Mouse (Mus musculus) ES-Bruce4 (cell line): ENCODE measurements around the gene Opa1. TPM values are rescaled to one million over a fixed set of nuclear protein-coding genes. Genes with fewer than 3 reads are reported as not detected.

Source experiments
- H3K27ac ChIP-seq: 2 replicates; pipeline ENCODE4 v1.5.1; 2012; ENCODE audit warnings: low read length, inconsistent platforms; ENCODE audit not compliant: insufficient read depth
- H3K27me3 ChIP-seq: 2 replicates; pipeline ENCODE4 v1.6.1; 2012; ENCODE audit warnings: mild to moderate bottlenecking, low read length, inconsistent platforms; ENCODE audit not compliant: control insufficient read depth, poor library complexity, insufficient read depth, severe bottlenecking
- H3K36me3 ChIP-seq: 2 replicates; pipeline ENCODE4 v1.6.1; 2012; ENCODE audit warnings: inconsistent platforms, mild to moderate bottlenecking, low read length, moderate library complexity; ENCODE audit not compliant: control insufficient read depth, poor library complexity, insufficient read depth, severe bottlenecking
- H3K4me1 ChIP-seq: one replicate; pipeline ENCODE4 v1.8.1; 2011; ENCODE audit warnings: low read length; ENCODE audit not compliant: control insufficient read depth, insufficient read depth
- H3K4me3 ChIP-seq: 2 replicates; pipeline ENCODE4 v1.5.1; 2011; ENCODE audit warnings: low read depth, mild to moderate bottlenecking, low read length
- H3K9ac ChIP-seq: 2 replicates; pipeline ENCODE4 v1.6.1; 2012; ENCODE audit warnings: low read depth, mild to moderate bottlenecking, inconsistent platforms; ENCODE audit not compliant: poor library complexity, severe bottlenecking
- H3K9me3 ChIP-seq: replicated peaks from 2 replicates; pipeline ENCODE4 v1.6.1; 2012; ENCODE audit warnings: mild to moderate bottlenecking, low read length, inconsistent platforms; ENCODE audit not compliant: control insufficient read depth, poor library complexity, insufficient read depth, severe bottlenecking
- CTCF ChIP-seq: IDR thresholded peaks from one replicate; pipeline ENCODE4 v1.8.1; 2011; ENCODE audit warnings: low read depth, low read length
- EP300 ChIP-seq: IDR thresholded peaks from 2 replicates; pipeline ENCODE4 v1.6.1; 2011; ENCODE audit warnings: low read depth, low read length; ENCODE audit not compliant: insufficient read depth
- POLR2A ChIP-seq: IDR thresholded peaks from one replicate; pipeline ENCODE4 v1.8.1; 2011; ENCODE audit warnings: low read length; ENCODE audit not compliant: insufficient read depth
- polyA plus RNA-seq: library from polyadenylated mRNA; stranded (reverse); fragments of >200 nt; gene quantifications from 2 replicates; pipeline ENCODE4 v1.2.4, GENCODE M21; 2011; ENCODE audit warnings: low read depth; ENCODE audit not compliant: missing spikeins, insufficient read depth, insufficient read length

Opa1 gene
- polyA plus RNA-seq, 1 experiment: 60.7 TPM

GRCm38 (mm10) chr16:29579787-29580176, 648 bp downstream of the Opa1 start:
- Histone ChIP-seq H3K27me3 (no peaks in the 10 kb centered on the region), H3K4me1 (no peaks in the 10 kb centered on the region), H3K36me3 (no peaks in the 10 kb centered on the region), H3K27ac (no peak overlapping the region), H3K9me3 (no peaks in the 10 kb centered on the region), H3K4me3 (peak overlapping the region; percentile 96), H3K9ac (peak overlapping the region; percentile 74)
- TF ChIP-seq CTCF (no peak), EP300 (no peak)

GRCm38 (mm10) chr16:29592171-29592570, 13.0 kb downstream of the Opa1 start:
- H3K9ac ChIP-seq: no peak overlapping the region
- TF ChIP-seq CTCF (no peak), POLR2A (no peak)
- peaks cover 14% of the 10 kb centered on the region for H3K36me3 ChIP-seq

DNA sequence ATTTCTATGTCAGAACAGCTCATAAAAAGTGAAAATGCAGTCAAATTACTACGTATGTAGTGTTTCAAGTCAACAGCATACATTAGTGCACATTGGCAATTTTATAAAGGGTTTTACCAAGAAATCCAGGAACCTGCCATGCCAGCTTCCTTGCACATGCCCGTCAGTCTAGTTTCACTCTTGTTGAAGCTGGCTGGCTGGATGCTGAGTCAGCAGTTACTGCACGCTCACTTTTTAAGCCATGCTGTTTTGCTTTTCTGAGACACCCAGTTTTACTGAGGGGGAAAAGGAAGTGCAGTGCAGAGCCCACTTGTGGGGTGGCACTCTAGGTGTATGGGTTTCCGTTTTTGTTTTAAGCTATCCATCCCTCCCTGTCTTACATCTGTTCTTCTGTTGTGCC, 18.0 kb downstream of the Opa1 start:
- H3K27me3 ChIP-seq: no peaks in the 10 kb centered on the region
- no peaks in the 10 kb centered on the region; the same call in 1 of the 2 replicates for H3K36me3 ChIP-seq
- no peaks in the 10 kb centered on the region for H3K9me3 ChIP-seq
- no peak for TF ChIP-seq EP300
- no peak for TF ChIP-seq POLR2A
- no peak for TF ChIP-seq CTCF
- no peak overlapping the region for H3K9ac ChIP-seq
- no peak overlapping the region for H3K27ac ChIP-seq
- no peaks in the 10 kb centered on the region for H3K4me1 ChIP-seq
- H3K4me3 ChIP-seq: no peak overlapping the region

More at GRCm38 (mm10) chr16:29592171-29592570, 13.0 kb downstream of the Opa1 start:
- Histone ChIP-seq H3K4me1 (no peaks in the 10 kb centered on the region), H3K4me3 (no peak overlapping the region), H3K27ac (no peak overlapping the region), H3K27me3 (no peaks in the 10 kb centered on the region), H3K9me3 (no peaks in the 10 kb centered on the region)

DNA sequence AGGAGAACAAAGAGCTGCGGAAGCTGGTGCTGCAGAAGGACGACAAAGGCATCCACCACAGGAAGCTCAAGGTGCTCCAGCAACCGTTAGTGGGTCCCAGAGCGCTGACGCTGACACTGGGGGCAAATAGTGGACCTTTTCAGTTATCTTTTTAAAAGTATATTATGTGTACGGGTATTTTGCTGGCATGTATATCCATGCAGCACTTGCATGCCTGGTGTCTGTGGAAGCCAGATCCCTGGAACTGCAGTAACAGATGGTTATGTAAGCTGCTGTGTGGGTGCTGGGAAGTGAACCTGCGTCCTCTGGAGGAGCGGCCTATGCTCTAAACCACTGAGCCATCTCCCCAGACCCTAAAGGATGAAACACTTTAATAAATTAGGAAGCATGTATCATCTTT, 26.4 kb downstream of the Opa1 start:
- Histone ChIP-seq H3K9ac (no peak overlapping the region), H3K27ac (no peak overlapping the region), H3K36me3 (peaks cover 13% of the 10 kb centered on the region), H3K27me3 (no peaks in the 10 kb centered on the region), H3K4me1 (no peaks in the 10 kb centered on the region), H3K4me3 (no peak overlapping the region), H3K9me3 (no peaks in the 10 kb centered on the region)
- no peak for TF ChIP-seq POLR2A
- no peak for TF ChIP-seq CTCF
- no peak for TF ChIP-seq EP300

DNA sequence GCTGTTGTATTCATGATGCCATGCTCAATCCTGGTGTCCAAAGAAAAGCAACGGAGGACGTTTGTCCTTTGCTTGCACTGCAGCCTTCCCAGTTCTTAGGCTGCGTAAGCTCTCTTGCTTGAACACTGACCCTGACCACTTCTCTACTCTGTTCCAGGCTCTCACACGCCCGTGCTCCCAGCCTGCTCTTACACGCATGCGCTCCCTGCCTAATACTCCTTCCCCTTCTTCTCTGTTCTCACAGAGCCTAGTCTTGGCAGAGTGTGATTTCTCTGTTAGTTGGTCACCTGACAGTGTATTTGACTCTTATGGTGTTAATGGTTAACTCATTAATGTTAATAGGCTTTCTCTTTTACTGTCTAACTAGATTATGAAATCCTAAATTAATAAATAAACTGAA, 28.0 kb downstream of the Opa1 start:
- no peaks in the 10 kb centered on the region for H3K27me3 ChIP-seq
- no peak overlapping the region for H3K9ac ChIP-seq
- no peaks in the 10 kb centered on the region for H3K9me3 ChIP-seq
- TF ChIP-seq EP300 (no peak), CTCF (no peak), POLR2A (no peak)
- no peaks in the 10 kb centered on the region for H3K4me1 ChIP-seq
- peaks cover 27% of the 10 kb centered on the region for H3K36me3 ChIP-seq
- H3K4me3 ChIP-seq: no peak overlapping the region
- H3K27ac ChIP-seq: no peak overlapping the region

DNA sequence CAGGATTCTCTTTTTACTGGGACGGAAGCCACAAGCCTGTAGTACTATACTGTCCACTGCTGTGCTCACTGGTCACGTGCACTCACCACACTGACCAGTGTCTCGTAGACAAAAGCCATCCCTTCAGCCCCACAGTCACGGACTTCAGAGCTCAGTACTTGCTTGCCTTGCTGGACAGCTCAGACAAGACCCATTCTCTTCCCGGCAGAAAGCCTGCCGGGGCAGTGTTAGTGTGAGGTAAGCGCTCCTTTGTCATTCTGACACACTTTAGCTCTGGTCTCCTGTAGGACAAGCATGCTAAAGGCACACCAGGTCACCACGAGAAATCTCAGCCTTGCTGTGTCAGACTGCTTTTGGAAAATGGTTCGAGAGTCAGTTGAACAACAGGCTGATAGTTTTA, 35.6 kb downstream of the Opa1 start:
- Histone ChIP-seq H3K4me3 (no peak overlapping the region), H3K4me1 (no peaks in the 10 kb centered on the region), H3K36me3 (peaks cover 36% of the 10 kb centered on the region), H3K9me3 (no peaks in the 10 kb centered on the region), H3K9ac (no peak overlapping the region), H3K27me3 (no peaks in the 10 kb centered on the region), H3K27ac (no peak overlapping the region)
- TF ChIP-seq CTCF (no peak), POLR2A (no peak), EP300 (no peak)
